Mouse (Mus musculus): ENCODE data around the gene Srrm3. TPM values are rescaled to one million over a fixed set of nuclear protein-coding genes. Genes with fewer than 3 reads are reported as not detected.

Srrm3 gene
- polyA plus RNA-seq, 1 experiment from 2014 or later = 0.22 TPM

DNA sequence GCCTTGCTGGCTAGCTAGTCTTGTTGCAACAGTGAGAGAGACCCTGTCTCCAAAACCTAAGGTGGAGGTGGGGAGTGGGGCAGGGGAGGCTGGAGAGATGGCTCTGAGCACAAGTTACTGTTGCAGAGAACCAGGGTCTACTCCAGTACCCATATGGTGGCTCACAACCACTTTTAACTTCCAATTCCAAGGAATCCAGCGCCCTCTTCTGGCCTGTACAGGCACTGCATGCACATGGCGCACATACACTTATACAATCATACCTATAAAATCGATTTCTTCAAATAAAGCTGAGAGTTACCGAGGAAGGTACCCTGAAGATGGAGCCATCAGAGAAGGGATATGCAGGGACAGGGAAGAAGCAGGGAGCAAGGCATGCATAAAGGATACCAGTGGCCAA, 40.8 kb downstream of the Srrm3 start:
- H3K9me3 ChIP-seq (replicated peaks) = 0 out of 2 replicates have a peak, but pooled peaks cover 4% of the 10 kb centered on the region
- no peak overlapping the region for H3K27ac ChIP-seq (ENCODE audit: poor library complexity, severe bottlenecking)
- H3K4me3 ChIP-seq = no peak overlapping the region
- H3K27me3 ChIP-seq (replicated peaks) = peaks cover 44% of the 10 kb centered on the region
- no peaks in the 10 kb centered on the region for H3K36me3 ChIP-seq
- WGBS = 70% methylated on average over 4 of the region's 4 CpGs
- no peak overlapping the region for H3K9ac ChIP-seq
- peaks cover 12% of the 10 kb centered on the region; the same call in 1 of the 2 replicates for H3K4me1 ChIP-seq (replicated peaks)
- no peak for ATAC-seq (ENCODE audit: insufficient number of reproducible peaks, low FRiP score)
- H3K4me2 ChIP-seq = no peak overlapping the region

DNA sequence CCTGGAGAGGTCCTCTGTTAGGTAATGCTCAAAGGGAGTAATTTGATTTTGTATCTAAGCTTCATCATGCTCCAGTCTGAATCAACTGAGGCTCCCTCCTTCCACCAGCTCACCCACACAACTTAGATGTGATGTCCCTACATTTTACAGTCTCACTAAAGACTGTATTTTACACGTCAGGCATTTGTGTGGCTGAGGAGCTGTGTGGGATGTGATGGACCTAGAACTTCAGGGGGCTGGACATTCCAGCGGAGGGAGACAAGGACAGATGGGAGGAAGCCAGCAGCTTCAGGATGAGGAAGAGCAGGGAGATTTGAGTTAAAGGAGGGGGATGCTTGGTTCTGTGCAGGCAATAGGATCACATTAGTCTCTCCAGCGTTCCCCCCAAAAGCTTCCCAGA, 41.2 kb downstream of the Srrm3 start:
- Histone ChIP-seq H3K27ac (ENCODE audit: poor library complexity, severe bottlenecking) (no peak overlapping the region), H3K4me3 (no peak overlapping the region), H3K4me2 (no peak overlapping the region), H3K9ac (no peak overlapping the region), H3K9me3 (replicated peaks) (0 out of 2 replicates have a peak, but pooled peaks cover 4% of the 10 kb centered on the region), H3K27me3 (replicated peaks) (peaks cover 44% of the 10 kb centered on the region), H3K4me1 (replicated peaks) (peaks cover 13% of the 10 kb centered on the region; the same call in 1 of the 2 replicates), H3K36me3 (no peaks in the 10 kb centered on the region)
- 80% methylated on average over 3 of the region's 3 CpGs for WGBS
- ATAC-seq (ENCODE audit: insufficient number of reproducible peaks, low FRiP score) = no peak

DNA sequence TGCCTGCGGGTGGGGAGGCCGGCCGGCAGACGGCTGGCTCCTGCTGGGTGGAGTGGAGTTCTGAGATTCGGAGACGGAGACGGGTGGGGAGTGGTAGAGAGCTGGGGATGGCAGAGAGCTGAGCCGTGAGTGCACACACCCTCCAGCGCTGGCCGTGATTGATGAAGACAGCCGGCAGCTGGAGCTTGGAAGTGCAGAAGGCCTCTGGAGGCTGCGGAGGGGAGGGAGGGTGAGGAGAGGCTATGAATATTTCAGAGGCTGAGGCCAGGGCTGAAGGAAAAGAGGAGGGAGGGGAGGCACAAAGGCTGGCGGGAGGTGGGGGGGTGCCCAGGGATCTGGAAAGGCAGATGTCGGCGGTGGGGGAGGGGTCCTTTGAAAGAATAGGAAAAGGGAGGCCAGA, 44.3 kb downstream of the Srrm3 start:
- ATAC-seq (ENCODE audit: insufficient number of reproducible peaks, low FRiP score) = no peak
- Histone ChIP-seq H3K9ac (no peak overlapping the region), H3K27me3 (replicated peaks) (peaks cover 71% of the 10 kb centered on the region), H3K4me1 (replicated peaks) (peaks cover 13% of the 10 kb centered on the region; the same call in 1 of the 2 replicates), H3K36me3 (no peaks in the 10 kb centered on the region), H3K4me3 (no peak overlapping the region), H3K9me3 (replicated peaks) (0 out of 2 replicates have a peak, but pooled peaks cover 4% of the 10 kb centered on the region), H3K27ac (ENCODE audit: poor library complexity, severe bottlenecking) (no peak overlapping the region), H3K4me2 (peak overlapping the region; percentile 16; the same call in 1 of the 2 replicates)
- WGBS = under 1% methylated on average over 15 of the region's 15 CpGs

GRCm38 (mm10) chr5:135851481-135851880, 44.8 kb downstream of the Srrm3 start:
- ATAC-seq (ENCODE audit: insufficient number of reproducible peaks, low FRiP score) = no peak
- Histone ChIP-seq H3K4me3 (no peak overlapping the region), H3K4me1 (replicated peaks) (peaks cover 13% of the 10 kb centered on the region; the same call in 1 of the 2 replicates), H3K9ac (no peak overlapping the region), H3K27ac (ENCODE audit: poor library complexity, severe bottlenecking) (no peak overlapping the region), H3K36me3 (no peaks in the 10 kb centered on the region), H3K4me2 (no peak overlapping the region), H3K27me3 (replicated peaks) (peaks cover 76% of the 10 kb centered on the region), H3K9me3 (replicated peaks) (0 out of 2 replicates have a peak, but pooled peaks cover 4% of the 10 kb centered on the region)
- 2% methylated on average over 14 of the region's 14 CpGs for whole genome bisulfite sequencing

DNA sequence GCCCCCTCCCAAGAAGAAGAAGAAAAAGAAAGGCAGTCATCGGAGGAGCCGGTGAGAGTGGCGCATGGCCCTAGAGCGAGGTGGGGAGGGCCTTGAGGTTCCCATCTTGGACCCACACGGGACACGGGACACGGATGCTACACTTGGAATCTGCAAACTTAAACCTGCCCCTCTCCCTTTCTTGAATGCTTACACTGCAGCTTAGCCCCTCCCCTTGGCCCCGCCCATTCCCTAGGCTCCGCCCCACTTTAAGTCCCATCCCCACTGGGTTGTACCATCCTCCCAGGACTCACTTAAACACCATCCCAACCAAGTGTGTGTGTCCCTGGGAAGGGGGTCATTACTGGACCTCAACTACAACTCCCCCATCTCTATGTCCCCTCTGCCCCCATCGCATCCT, 45.7 kb downstream of the Srrm3 start:
- Histone ChIP-seq H3K36me3 (no peaks in the 10 kb centered on the region), H3K9ac (no peak overlapping the region), H3K4me2 (no peak overlapping the region), H3K4me3 (no peak overlapping the region), H3K27ac (ENCODE audit: poor library complexity, severe bottlenecking) (no peak overlapping the region), H3K4me1 (replicated peaks) (peaks cover 16% of the 10 kb centered on the region; the same call in 1 of the 2 replicates), H3K27me3 (replicated peaks) (peaks cover 85% of the 10 kb centered on the region), H3K9me3 (replicated peaks) (0 out of 2 replicates have a peak, but pooled peaks cover 3% of the 10 kb centered on the region)
- WGBS = 6% methylated on average over 10 of the region's 10 CpGs
- no peak; the same call in 1 of the 2 replicates for ATAC-seq (ENCODE audit: insufficient number of reproducible peaks, low FRiP score)

DNA sequence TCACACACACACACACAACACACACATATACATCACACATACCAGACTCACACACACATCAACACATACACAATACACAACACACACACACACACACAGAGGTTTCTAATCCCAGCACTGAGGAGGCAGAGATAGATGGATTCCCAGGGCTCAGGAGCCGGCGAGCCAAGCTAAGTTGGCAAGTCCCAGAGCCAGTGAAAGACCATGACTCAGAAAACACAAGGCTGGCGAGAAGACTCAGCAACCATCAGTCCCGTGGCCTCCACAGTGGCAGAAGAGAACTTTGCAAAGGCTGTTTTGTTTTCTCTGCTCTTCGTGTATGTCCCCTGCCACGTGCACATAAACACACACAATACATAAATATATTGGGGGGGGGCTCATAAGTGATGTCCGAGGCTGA, 47.0 kb downstream of the Srrm3 start:
- H3K27ac ChIP-seq (ENCODE audit: poor library complexity, severe bottlenecking) = no peak overlapping the region
- H3K9ac ChIP-seq = no peak overlapping the region
- peaks cover 96% of the 10 kb centered on the region for H3K27me3 ChIP-seq (replicated peaks)
- H3K4me3 ChIP-seq = no peak overlapping the region
- H3K4me2 ChIP-seq = no peak overlapping the region
- H3K4me1 ChIP-seq (replicated peaks) = peaks cover 16% of the 10 kb centered on the region; the same call in 1 of the 2 replicates
- no peaks in the 10 kb centered on the region for H3K36me3 ChIP-seq
- WGBS = 57% methylated on average over 7 of the region's 7 CpGs
- H3K9me3 ChIP-seq (replicated peaks) = no peaks in the 10 kb centered on the region
- no peak for ATAC-seq (ENCODE audit: insufficient number of reproducible peaks, low FRiP score)

DNA sequence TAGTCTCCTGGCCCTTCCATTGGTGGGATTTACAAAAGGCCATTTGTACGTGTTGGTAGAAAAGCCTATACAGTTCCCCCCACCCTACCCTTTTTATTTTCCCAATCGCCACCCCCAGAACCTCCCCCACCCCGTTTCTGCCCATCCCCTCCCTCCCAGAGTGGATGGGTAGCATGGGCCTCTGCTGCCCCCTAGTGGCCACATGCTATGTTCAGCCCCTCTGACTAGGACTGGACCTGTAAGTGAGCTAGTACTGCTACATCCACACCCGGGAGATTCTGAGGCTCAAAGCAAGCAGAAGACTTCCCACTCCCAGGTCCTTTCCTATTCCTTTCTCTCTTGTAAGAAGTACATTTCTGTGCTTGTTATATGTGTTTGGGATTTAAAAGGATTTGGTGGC, 48.5 kb downstream of the Srrm3 start:
- no peak overlapping the region for H3K4me2 ChIP-seq
- H3K4me1 ChIP-seq (replicated peaks) = peaks cover 16% of the 10 kb centered on the region; the same call in 1 of the 2 replicates
- no peaks in the 10 kb centered on the region for H3K36me3 ChIP-seq
- no peaks in the 10 kb centered on the region for H3K9me3 ChIP-seq (replicated peaks)
- WGBS = under 1% methylated on average over 4 of the region's 4 CpGs
- no peak overlapping the region for H3K27ac ChIP-seq (ENCODE audit: poor library complexity, severe bottlenecking)
- H3K27me3 ChIP-seq (replicated peaks) = peaks cover 93% of the 10 kb centered on the region
- ATAC-seq (ENCODE audit: insufficient number of reproducible peaks, low FRiP score) = peak; percentile 52; the same call in 1 of the 2 replicates
- no peak overlapping the region for H3K4me3 ChIP-seq
- no peak overlapping the region for H3K9ac ChIP-seq

DNA sequence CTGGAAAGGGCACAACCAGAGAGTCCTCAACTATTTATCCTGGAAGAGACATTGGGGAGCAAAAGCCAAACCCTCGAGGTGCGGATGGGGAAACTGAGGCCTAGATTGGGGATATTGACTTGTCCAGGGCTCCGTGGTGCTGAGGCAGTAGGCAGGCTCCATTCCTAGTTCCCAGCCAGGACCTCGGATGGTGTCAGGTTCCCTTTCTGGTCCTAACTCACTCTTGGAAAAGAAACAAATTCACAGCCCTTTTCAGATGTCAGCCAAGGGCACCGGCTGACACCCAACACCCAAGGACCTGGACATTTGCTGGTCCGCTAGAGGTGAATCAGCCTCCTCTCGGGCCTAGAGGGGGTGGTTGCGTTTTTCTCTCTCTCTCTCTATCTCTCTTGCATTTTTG, 60.0 kb downstream of the Srrm3 start:
- no peak overlapping the region for H3K27ac ChIP-seq (ENCODE audit: poor library complexity, severe bottlenecking)
- H3K4me3 ChIP-seq = no peak overlapping the region
- H3K9ac ChIP-seq = no peak overlapping the region
- H3K4me2 ChIP-seq = no peak overlapping the region
- H3K9me3 ChIP-seq (replicated peaks) = no peaks in the 10 kb centered on the region
- 39% methylated on average over 8 of the region's 8 CpGs for WGBS
- no peaks in the 10 kb centered on the region for H3K36me3 ChIP-seq
- H3K4me1 ChIP-seq (replicated peaks) = peaks cover 18% of the 10 kb centered on the region
- ATAC-seq (ENCODE audit: insufficient number of reproducible peaks, low FRiP score) = no peak
- H3K27me3 ChIP-seq (replicated peaks) = peaks cover 94% of the 10 kb centered on the region

- H3K9me3 ChIP-seq (replicated peaks) = no peaks in the 10 kb centered on the region
- H3K4me2 ChIP-seq = peak overlapping the region; percentile 89
- peak; percentile 58 for ATAC-seq (ENCODE audit: insufficient number of reproducible peaks, low FRiP score)
- H3K4me3 ChIP-seq = peak overlapping the region; percentile 55
- H3K4me1 ChIP-seq (replicated peaks) = peaks cover 20% of the 10 kb centered on the region
- peaks cover 91% of the 10 kb centered on the region for H3K27me3 ChIP-seq (replicated peaks)
- 2% methylated on average over 70 of the region's 89 CpGs for WGBS
- H3K27ac ChIP-seq (ENCODE audit: poor library complexity, severe bottlenecking) = no peak overlapping the region
- H3K36me3 ChIP-seq = no peaks in the 10 kb centered on the region
- peak overlapping the region; percentile 69 for H3K9ac ChIP-seq
Measured at GRCm38 (mm10) chr5:135867637-135868593, 61.2 kb downstream of the Srrm3 start.

GRCm38 (mm10) chr5:135868653-135869052, 62.0 kb downstream of the Srrm3 start:
- no peaks in the 10 kb centered on the region for H3K36me3 ChIP-seq
- 2% methylated on average over 27 of the region's 27 CpGs for WGBS
- peaks cover 91% of the 10 kb centered on the region for H3K27me3 ChIP-seq (replicated peaks)
- ATAC-seq (ENCODE audit: insufficient number of reproducible peaks, low FRiP score) = no peak
- peak overlapping the region; percentile 89 for H3K4me2 ChIP-seq
- H3K4me1 ChIP-seq (replicated peaks) = peaks cover 26% of the 10 kb centered on the region
- no peak overlapping the region for H3K27ac ChIP-seq (ENCODE audit: poor library complexity, severe bottlenecking)
- peak overlapping the region; percentile 69; the same call in 1 of the 2 replicates for H3K9ac ChIP-seq
- peak overlapping the region; percentile 55 for H3K4me3 ChIP-seq
- no peaks in the 10 kb centered on the region for H3K9me3 ChIP-seq (replicated peaks)

DNA sequence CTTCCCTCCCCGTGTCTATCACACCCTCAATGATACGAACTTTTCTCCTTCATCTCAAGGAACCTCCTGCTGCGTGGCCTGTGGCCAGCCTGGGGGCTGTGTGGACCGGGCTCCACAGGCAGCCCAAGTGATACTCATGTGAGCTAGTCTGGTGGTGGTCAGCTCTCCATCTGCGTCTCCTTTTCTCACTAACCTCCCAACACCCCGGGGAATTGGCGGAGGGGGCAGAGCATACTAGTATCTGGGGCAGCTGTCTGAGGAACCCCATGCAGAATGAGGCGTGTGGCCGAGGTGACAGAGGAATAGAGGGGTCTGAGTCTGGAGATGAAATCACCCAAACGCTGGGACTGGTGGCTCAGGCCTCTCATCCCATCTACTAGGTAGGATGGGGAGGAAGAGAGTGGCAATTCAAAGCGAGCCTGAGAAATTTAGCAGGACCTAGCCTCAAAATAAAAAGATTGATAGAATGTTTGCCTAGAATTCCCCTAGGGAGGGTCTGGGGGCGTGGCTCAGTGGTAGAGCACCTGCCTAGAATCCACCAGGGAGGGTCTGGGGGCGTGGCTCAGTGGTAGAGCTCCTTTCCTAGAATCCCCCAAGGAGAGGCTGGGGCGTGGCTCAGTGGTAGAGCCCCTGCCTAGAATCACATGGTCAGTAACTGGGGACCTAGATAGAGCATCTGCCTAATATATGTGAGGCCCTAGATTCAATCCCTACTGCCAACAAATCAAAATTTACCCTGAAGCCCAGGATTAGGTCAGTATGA, 63.2 kb downstream of the Srrm3 start:
- Histone ChIP-seq H3K9me3 (replicated peaks) (no peaks in the 10 kb centered on the region), H3K4me3 (no peak overlapping the region), H3K4me1 (replicated peaks) (peaks cover 26% of the 10 kb centered on the region), H3K4me2 (no peak overlapping the region), H3K27me3 (replicated peaks) (peaks cover 82% of the 10 kb centered on the region), H3K27ac (ENCODE audit: poor library complexity, severe bottlenecking) (no peak overlapping the region), H3K9ac (no peak overlapping the region), H3K36me3 (no peaks in the 10 kb centered on the region)
- 56% methylated on average over 14 of the region's 14 CpGs for WGBS
- no peak for ATAC-seq (ENCODE audit: insufficient number of reproducible peaks, low FRiP score)

All from heart, embryonic 12.5 days (tissue).